Mouse (Mus musculus) lung, postnatal 0 days (tissue): ENCODE measurements at regions not wholly inside any gene's neighbourhood (a gene's known extent, or its start where the extent isn't known, plus 50 kb on each side); places are given as distances from the start of the nearest gene placed in this dataset.

Experiments used
- CTCF ChIP-seq: IDR thresholded peaks from 2 replicates; pipeline ENCODE4 v1.5.1; 2016; ENCODE audit warnings: antibody characterized with exemption, mild to moderate bottlenecking
- EP300 ChIP-seq: IDR thresholded peaks from 2 replicates; pipeline ENCODE4 v1.6.1; 2016; ENCODE audit warnings: antibody characterized with exemption, mild to moderate bottlenecking, control low read depth

- TF ChIP-seq CTCF (no peak), EP300 (no peak)
These were observed 494.4 kb upstream of the Ndn start for GRCm38 (mm10) chr7:61851949-61852348.
